Mouse (Mus musculus) G1E (cell line): Measurements from ENCODE around the gene Ssh2.

Source experiments
- CTCF ChIP-seq: IDR thresholded peaks from 2 replicates; pipeline ENCODE4 v1.5.1; 2012; ENCODE audit warnings: low read depth, low read length, inconsistent platforms, mixed read lengths
- GATA1 ChIP-seq: IDR thresholded peaks from 2 replicates; pipeline ENCODE4 v1.6.1; 2012; ENCODE audit warnings: borderline replicate concordance, low read length, inconsistent platforms, mixed read lengths
- GATA2 ChIP-seq: IDR thresholded peaks from 2 replicates; pipeline ENCODE4 v1.6.1; 2012; ENCODE audit warnings: low read depth, low read length, inconsistent platforms, borderline replicate concordance
- POLR2AphosphoS5 ChIP-seq: IDR thresholded peaks from 2 replicates; pipeline ENCODE4 v1.6.1; 2012; ENCODE audit warnings: low read depth, low read length, inconsistent platforms; ENCODE audit not compliant: insufficient replicate concordance

GRCm38 (mm10) chr11:77348985-77349384 is 132.9 kb downstream of the Ssh2 start:
- TF ChIP-seq POLR2AphosphoS5 (no peak), CTCF (no peak), GATA2 (no peak), GATA1 (no peak)
